Mouse (Mus musculus) embryonic facial prominence, embryonic 14.5 days (tissue): ENCODE results near the gene Noa1. TPM values are rescaled to one million over a fixed set of nuclear protein-coding genes. Genes with fewer than 3 reads are reported as not detected.

ENCODE experiments used
- ATAC-seq: fragments of 200-750 bp; cut with Nextera tagmentation; 2 replicates; pipeline ENCODE4 v1.8.0; 2017; ENCODE audit warnings: low read depth, moderate number of reproducible peaks, moderate TSS enrichment
- DNase-seq: peaks from one replicate; pipeline ENCODE4 v3.0.0-alpha.2; 2015; ENCODE audit warnings: low spot score
- H3K27ac ChIP-seq: fragments of 300-500 bp; sonication (generic); replicated peaks from 2 replicates; pipeline ENCODE4 v1.5.1; 2014; ENCODE audit warnings: low read depth, mild to moderate bottlenecking, low read length, moderate library complexity
- H3K27me3 ChIP-seq: fragments of 300-500 bp; sonication (generic); replicated peaks from 2 replicates; pipeline ENCODE4 v1.6.1; 2014; ENCODE audit warnings: low read length; ENCODE audit not compliant: control insufficient read depth, insufficient read depth
- H3K36me3 ChIP-seq: fragments of 300-500 bp; sonication (generic); 2 replicates; pipeline ENCODE4 v1.6.1; 2014; ENCODE audit warnings: low read length, mixed read lengths; ENCODE audit not compliant: control insufficient read depth, insufficient read depth
- H3K4me1 ChIP-seq: fragments of 300-500 bp; sonication (generic); 2 replicates; pipeline ENCODE4 v1.6.1; 2014; ENCODE audit warnings: antibody characterized with exemption, low read length; ENCODE audit not compliant: control insufficient read depth, insufficient read depth
- H3K4me2 ChIP-seq: fragments of 300-500 bp; sonication (generic); 2 replicates; pipeline ENCODE4 v1.6.1; 2014; ENCODE audit warnings: low read depth, mild to moderate bottlenecking, low read length, moderate library complexity, mixed read lengths
- H3K4me3 ChIP-seq: fragments of 300-500 bp; sonication (generic); 2 replicates; pipeline ENCODE4 v1.5.1; 2014; ENCODE audit warnings: low read depth, mild to moderate bottlenecking, low read length
- H3K9ac ChIP-seq: fragments of 300-500 bp; sonication (generic); 2 replicates; pipeline ENCODE4 v1.6.1; 2014; ENCODE audit warnings: low read depth, mild to moderate bottlenecking, low read length, moderate library complexity, mixed read lengths
- H3K9me3 ChIP-seq: fragments of 300-500 bp; sonication (generic); 2 replicates; pipeline ENCODE4 v1.6.1; 2016; ENCODE audit warnings: low read length; ENCODE audit not compliant: control insufficient read depth
- WGBS: fragments of 180-500 bp; shearing (Covaris S2); extraction: QIAGEN DNeasy Blood & Tissue Kit; methylation state at CpG from one replicate; pipeline ENCODE4 v1.1.7; 2014; 5-methylcytosine and 5-hydroxymethylcytosine counted together
- polyA plus RNA-seq: library from polyadenylated mRNA; unstranded; fragments of >200 nt; fragmentation: Nextera tagmentation; extraction: Ambion mirVana; gene quantifications from 2 replicates; pipeline ENCODE4 v1.2.1, GENCODE M21; 2014

Noa1 gene
- polyA plus RNA-seq, 1 experiment from 2014 or later, result 25.6 TPM

- H3K4me2 ChIP-seq, result no peak overlapping the region
- no peak overlapping the region for H3K27ac ChIP-seq
- H3K9me3 ChIP-seq, result no peaks in the 10 kb centered on the region
- no peak for ATAC-seq
- no peaks in the 10 kb centered on the region for H3K4me1 ChIP-seq
- DNase-seq, result no peak
- H3K4me3 ChIP-seq, result no peak overlapping the region
- no peaks in the 10 kb centered on the region for H3K27me3 ChIP-seq
- no peaks in the 10 kb centered on the region for H3K36me3 ChIP-seq
- H3K9ac ChIP-seq, result no peak overlapping the region; the same call in 1 of the 2 replicates
- WGBS, result 65% methylated on average over 3 of the region's 3 CpGs
Observed at GRCm38 (mm10) chr5:77254402-77254801, 55.5 kb downstream of the Noa1 start.

DNA sequence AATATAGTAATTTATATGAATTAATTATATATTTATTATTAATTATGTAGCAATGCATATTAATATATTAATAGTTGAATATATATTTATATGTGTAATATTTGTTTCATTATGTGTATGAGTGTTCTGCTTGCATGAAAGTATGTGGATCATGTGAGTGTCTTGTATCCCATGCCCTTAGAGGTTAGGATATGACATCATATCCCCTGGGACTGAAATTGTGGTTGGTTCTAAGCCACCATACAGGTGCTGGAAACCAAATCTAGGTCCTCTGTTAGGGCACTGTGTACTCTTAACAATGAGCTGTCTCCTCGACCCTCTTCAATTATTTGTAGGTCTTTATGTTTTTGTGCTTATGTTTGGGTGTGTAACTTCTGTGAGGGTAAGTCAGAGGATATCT lies 56.7 kb downstream of the Noa1 start:
- H3K27ac ChIP-seq, result no peak overlapping the region
- H3K4me1 ChIP-seq, result no peaks in the 10 kb centered on the region
- no peak for DNase-seq
- ATAC-seq, result no peak
- no peak overlapping the region for H3K4me2 ChIP-seq
- no peaks in the 10 kb centered on the region for H3K27me3 ChIP-seq
- WGBS, result 81% methylated on average over 1 of the region's 1 CpGs
- no peak overlapping the region for H3K9ac ChIP-seq
- no peaks in the 10 kb centered on the region for H3K9me3 ChIP-seq
- no peaks in the 10 kb centered on the region for H3K36me3 ChIP-seq
- H3K4me3 ChIP-seq, result no peak overlapping the region

GRCm38 (mm10) chr5:77252115-77252827 lies 57.6 kb downstream of the Noa1 start:
- ATAC-seq (no peak), DNase-seq (peak; percentile 23)
- Histone ChIP-seq H3K27me3 (no peaks in the 10 kb centered on the region), H3K27ac (no peak overlapping the region), H3K4me1 (no peaks in the 10 kb centered on the region), H3K4me3 (no peak overlapping the region), H3K4me2 (no peak overlapping the region), H3K9ac (no peak overlapping the region), H3K9me3 (no peaks in the 10 kb centered on the region), H3K36me3 (no peaks in the 10 kb centered on the region)
- 59% methylated on average over 8 of the region's 8 CpGs for WGBS

- Histone ChIP-seq H3K27me3 (no peaks in the 10 kb centered on the region), H3K36me3 (no peaks in the 10 kb centered on the region), H3K9ac (no peak overlapping the region), H3K4me3 (no peak overlapping the region), H3K4me2 (no peak overlapping the region), H3K9me3 (no peaks in the 10 kb centered on the region), H3K27ac (no peak overlapping the region), H3K4me1 (no peaks in the 10 kb centered on the region)
- DNase-seq, result no peak
- 44% methylated on average over 5 of the region's 5 CpGs for WGBS
- no peak for ATAC-seq
Observed at GRCm38 (mm10) chr5:77251656-77252055, 58.2 kb downstream of the Noa1 start.

DNA sequence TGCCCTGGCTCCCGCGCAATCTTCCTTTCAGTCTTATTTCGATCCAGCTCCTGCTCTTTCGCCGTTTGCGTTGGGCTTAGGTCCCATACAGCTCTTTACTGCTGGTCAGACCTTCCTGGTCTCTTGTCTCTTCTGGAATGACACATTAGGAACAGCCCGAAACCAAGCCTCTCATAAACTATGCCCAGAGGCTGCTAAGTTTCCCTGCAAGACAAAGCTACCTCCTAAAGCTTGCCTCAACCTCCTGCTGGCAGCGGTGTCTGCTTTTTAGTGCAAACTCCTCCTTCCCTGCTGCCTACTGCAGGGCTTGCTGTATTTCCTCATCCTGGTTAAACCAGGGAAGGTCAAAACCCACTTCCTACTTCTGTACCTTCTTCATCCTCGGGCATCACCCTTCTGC lies 59.8 kb downstream of the Noa1 start:
- Histone ChIP-seq H3K4me2 (no peak overlapping the region), H3K27me3 (no peaks in the 10 kb centered on the region), H3K36me3 (no peaks in the 10 kb centered on the region), H3K9ac (no peak overlapping the region), H3K27ac (no peak overlapping the region), H3K4me3 (no peak overlapping the region), H3K9me3 (no peaks in the 10 kb centered on the region), H3K4me1 (0 out of 2 replicates have a peak, but pooled peaks cover 7% of the 10 kb centered on the region)
- DNase-seq, result no peak
- WGBS, result 77% methylated on average over 9 of the region's 9 CpGs
- no peak for ATAC-seq

- peak overlapping the region; percentile 55 for H3K4me2 ChIP-seq
- peak; percentile 80 for ATAC-seq
- no peaks in the 10 kb centered on the region for H3K9me3 ChIP-seq
- WGBS, result 18% methylated on average over 26 of the region's 26 CpGs
- peak overlapping the region; percentile 2; the same call in 1 of the 2 replicates for H3K9ac ChIP-seq
- DNase-seq, result peak; percentile 87
- H3K4me3 ChIP-seq, result peak overlapping the region; percentile 25
- no peaks in the 10 kb centered on the region for H3K36me3 ChIP-seq
- no peaks in the 10 kb centered on the region for H3K27me3 ChIP-seq
- peak overlapping the region; percentile 72 for H3K27ac ChIP-seq
- H3K4me1 ChIP-seq, result 0 out of 2 replicates have a peak, but pooled peaks cover 7% of the 10 kb centered on the region
Observed at GRCm38 (mm10) chr5:77245787-77246671, 63.9 kb downstream of the Noa1 start.

- WGBS, result 34% methylated on average over 7 of the region's 7 CpGs
- Histone ChIP-seq H3K4me1 (0 out of 2 replicates have a peak, but pooled peaks cover 7% of the 10 kb centered on the region), H3K36me3 (no peaks in the 10 kb centered on the region), H3K27ac (peak overlapping the region; percentile 72), H3K9me3 (no peaks in the 10 kb centered on the region), H3K9ac (peak overlapping the region; percentile 2; the same call in 1 of the 2 replicates), H3K27me3 (no peaks in the 10 kb centered on the region), H3K4me2 (peak overlapping the region; percentile 55), H3K4me3 (peak overlapping the region; percentile 25)
- no peak for ATAC-seq
- no peak for DNase-seq
Observed at GRCm38 (mm10) chr5:77245463-77245786, 64.5 kb downstream of the Noa1 start.

GRCm38 (mm10) chr5:77244331-77244987 lies 65.4 kb downstream of the Noa1 start:
- WGBS, result 26% methylated on average over 8 of the region's 8 CpGs
- 0 out of 2 replicates have a peak, but pooled peaks cover 7% of the 10 kb centered on the region for H3K4me1 ChIP-seq
- no peak overlapping the region for H3K9ac ChIP-seq
- DNase-seq (peak; percentile 80), ATAC-seq (0 out of 2 replicates have a peak, but pooled peaks have one; percentile 28)
- H3K27ac ChIP-seq, result peak overlapping the region; percentile 52
- H3K36me3 ChIP-seq, result no peaks in the 10 kb centered on the region
- H3K4me2 ChIP-seq, result no peak overlapping the region
- H3K27me3 ChIP-seq, result no peaks in the 10 kb centered on the region
- no peak overlapping the region for H3K4me3 ChIP-seq
- no peaks in the 10 kb centered on the region for H3K9me3 ChIP-seq
